Mouse (Mus musculus) MEL (cell line): ENCODE measurements around the gene Dpyd.

ENCODE experiments used
- CTCF ChIP-seq, 3 experiments: IDR thresholded peaks in 2 of 3; conservative IDR thresholded peaks in 1 of 3; 2 replicates each; pipeline ENCODE4 v1.5.1; 2011 to 2012; ENCODE audit warnings: low read length in 3 of 3, low read depth in 2 of 3, mild to moderate bottlenecking in 2 of 3, improper control_type of control experiment in 1 of 3, inconsistent platforms in 1 of 3, mixed read lengths in 1 of 3, moderate library complexity in 1 of 3; ENCODE audit not compliant: control insufficient read depth in 1 of 3, insufficient read depth in 1 of 3, poor library complexity in 1 of 3, severe bottlenecking in 1 of 3
- MXI1 ChIP-seq: IDR thresholded peaks from 2 replicates; pipeline ENCODE4 v1.6.1; 2011; ENCODE audit warnings: mild to moderate bottlenecking, low read depth, low read length, improper control_type of control experiment
- NRF1 ChIP-seq: IDR thresholded peaks from 2 replicates; pipeline ENCODE4 v1.6.1; 2014; ENCODE audit warnings: low read depth, mild to moderate bottlenecking, inconsistent platforms, low read length, improper control_type of control experiment, moderate library complexity; ENCODE audit not compliant: poor library complexity, insufficient read depth, severe bottlenecking
- USF2 ChIP-seq, 2 experiments: IDR thresholded peaks; 2 replicates each; pipeline ENCODE4 v1.6.1; 2011 to 2012; ENCODE audit warnings: improper control_type of control experiment in 2 of 2, low read length in 2 of 2, borderline replicate concordance in 1 of 2, inconsistent platforms in 1 of 2, low read depth in 1 of 2, mild to moderate bottlenecking in 1 of 2; ENCODE audit not compliant: insufficient read depth in 1 of 2

DNA sequence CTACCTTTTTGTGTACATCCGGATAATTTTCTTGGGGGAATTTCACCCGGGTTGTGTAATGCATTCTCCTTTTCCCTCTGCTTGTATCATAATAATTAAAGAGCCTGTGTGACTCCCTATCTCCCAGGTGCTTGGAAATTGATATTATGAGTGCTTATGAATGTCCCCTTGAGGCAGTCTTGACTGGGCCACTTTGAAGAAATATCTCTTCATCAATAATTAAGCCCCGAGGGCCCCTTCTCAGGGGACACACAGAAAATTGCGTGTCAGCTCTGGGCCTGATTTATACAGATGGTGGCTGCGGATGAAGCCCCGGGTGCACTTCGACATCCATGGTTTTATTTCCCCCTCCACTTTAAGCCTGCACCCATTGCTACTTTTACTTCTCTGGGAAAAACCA lies 8.3 kb downstream of the Dpyd start:
- no peak for TF ChIP-seq MXI1
- no peak for TF ChIP-seq CTCF (IDR thresholded peaks at IDR 0.05 in 2 of 3, conservative IDR thresholded peaks at IDR 0.05 in 1 of 3; ENCODE audit: control insufficient read depth in 1 of 3, insufficient read depth in 1 of 3, low read depth in 2 of 3, low read length in 3 of 3, poor library complexity in 1 of 3, severe bottlenecking in 1 of 3)
- no peak for TF ChIP-seq USF2 (IDR thresholded peaks at IDR 0.05; ENCODE audit: borderline replicate concordance in 1 of 2, insufficient read depth in 1 of 2, low read depth in 1 of 2, low read length in 2 of 2)
- TF ChIP-seq NRF1: no peak
